Mouse (Mus musculus) intestine, postnatal 0 days (tissue): ENCODE measurements at regions not wholly inside any gene's neighbourhood (a gene's known extent, or its start where the extent isn't known, plus 50 kb on each side); places are given as distances from the start of the nearest gene placed in this dataset.

Experiments
- ATAC-seq: fragments of 200-750 bp; cut with Nextera tagmentation; 2 replicates; pipeline ENCODE4 v1.8.0; 2017; ENCODE audit warnings: mild to moderate bottlenecking, moderate TSS enrichment, moderate library complexity
- H3K27ac ChIP-seq: fragments of 300-500 bp; sonication (generic); 2 replicates; pipeline ENCODE4 v1.5.1; 2014; ENCODE audit warnings: mild to moderate bottlenecking, low read depth, low read length, moderate library complexity
- H3K27me3 ChIP-seq: fragments of 300-500 bp; sonication (generic); replicated peaks from 2 replicates; pipeline ENCODE4 v1.6.1; 2014; ENCODE audit warnings: low read length, mixed read lengths; ENCODE audit not compliant: control insufficient read depth, insufficient read depth
- H3K36me3 ChIP-seq: fragments of 300-500 bp; sonication (generic); 2 replicates; pipeline ENCODE4 v1.6.1; 2014; ENCODE audit warnings: mild to moderate bottlenecking, moderate library complexity; ENCODE audit not compliant: control insufficient read depth, insufficient read depth
- H3K4me1 ChIP-seq: fragments of 300-500 bp; sonication (generic); replicated peaks from 2 replicates; pipeline ENCODE4 v1.6.1; 2014; ENCODE audit warnings: antibody characterized with exemption, low read length, mixed read lengths; ENCODE audit not compliant: control insufficient read depth, insufficient read depth
- H3K4me2 ChIP-seq: fragments of 300-500 bp; sonication (generic); replicated peaks from 2 replicates; pipeline ENCODE4 v1.6.1; 2014; ENCODE audit warnings: low read depth, mild to moderate bottlenecking, moderate library complexity
- H3K4me3 ChIP-seq: fragments of 300-500 bp; sonication (generic); 2 replicates; pipeline ENCODE4 v1.5.1; 2014; ENCODE audit warnings: low read depth, low read length
- H3K9ac ChIP-seq: fragments of 300-500 bp; sonication (generic); 2 replicates; pipeline ENCODE4 v1.6.1; 2014; ENCODE audit warnings: mild to moderate bottlenecking, low read depth, low read length
- H3K9me3 ChIP-seq: fragments of 300-500 bp; sonication (generic); 2 replicates; pipeline ENCODE4 v1.6.1; 2016; ENCODE audit warnings: mixed run types; ENCODE audit not compliant: control insufficient read depth
- CTCF ChIP-seq: sonication (generic); IDR thresholded peaks from 2 replicates; pipeline ENCODE4 v1.5.1; 2016; ENCODE audit warnings: low read depth, mild to moderate bottlenecking, control low read depth, antibody characterized with exemption, moderate library complexity
- WGBS: fragments of 180-500 bp; shearing (Covaris S2); extraction: QIAGEN DNeasy Blood & Tissue Kit; methylation state at CpG from one replicate; pipeline ENCODE4 v1.1.7; 2014; 5-methylcytosine and 5-hydroxymethylcytosine counted together

- peak overlapping the region; percentile 5; the same call in 1 of the 2 replicates for H3K4me3 ChIP-seq
- ATAC-seq: no peak
- no peak for TF ChIP-seq CTCF
- H3K27ac ChIP-seq: no peak overlapping the region
- no peaks in the 10 kb centered on the region for H3K36me3 ChIP-seq
- peaks cover 43% of the 10 kb centered on the region for H3K27me3 ChIP-seq
- WGBS: 9% methylated on average over 13 of the region's 13 CpGs
- no peak overlapping the region for H3K9ac ChIP-seq
- H3K4me2 ChIP-seq: no peak overlapping the region
- H3K9me3 ChIP-seq: no peaks in the 10 kb centered on the region
- no peaks in the 10 kb centered on the region for H3K4me1 ChIP-seq
Observed at GRCm38 (mm10) chr2:172726701-172727100, 177.3 kb downstream of the Tfap2c start.

DNA sequence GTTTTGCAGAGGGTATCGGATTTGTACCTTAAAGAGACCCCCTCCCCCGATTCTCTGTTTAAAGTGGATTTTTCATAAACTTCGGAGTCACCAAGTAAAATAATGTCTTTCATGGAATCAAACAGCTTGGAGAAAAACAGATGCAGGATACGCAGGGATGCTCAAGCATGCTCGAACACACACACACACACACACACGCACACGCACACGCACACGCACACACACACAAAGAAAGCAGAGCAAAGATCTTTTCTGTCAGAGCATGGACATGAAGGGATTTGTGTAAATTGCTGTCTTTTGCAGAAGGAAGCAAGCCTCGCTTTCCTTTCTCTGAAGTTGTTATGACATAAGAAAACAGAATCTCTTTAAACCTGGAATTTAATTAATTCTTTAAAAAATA, 178.2 kb downstream of the Tfap2c start:
- no peak overlapping the region for H3K27ac ChIP-seq
- no peak for ATAC-seq
- H3K4me1 ChIP-seq: no peaks in the 10 kb centered on the region
- 48% methylated on average over 10 of the region's 10 CpGs for WGBS
- H3K4me2 ChIP-seq: no peak overlapping the region
- peaks cover 52% of the 10 kb centered on the region for H3K27me3 ChIP-seq
- no peak for TF ChIP-seq CTCF
- H3K4me3 ChIP-seq: no peak overlapping the region
- H3K9ac ChIP-seq: no peak overlapping the region
- no peaks in the 10 kb centered on the region for H3K9me3 ChIP-seq
- no peaks in the 10 kb centered on the region for H3K36me3 ChIP-seq

DNA sequence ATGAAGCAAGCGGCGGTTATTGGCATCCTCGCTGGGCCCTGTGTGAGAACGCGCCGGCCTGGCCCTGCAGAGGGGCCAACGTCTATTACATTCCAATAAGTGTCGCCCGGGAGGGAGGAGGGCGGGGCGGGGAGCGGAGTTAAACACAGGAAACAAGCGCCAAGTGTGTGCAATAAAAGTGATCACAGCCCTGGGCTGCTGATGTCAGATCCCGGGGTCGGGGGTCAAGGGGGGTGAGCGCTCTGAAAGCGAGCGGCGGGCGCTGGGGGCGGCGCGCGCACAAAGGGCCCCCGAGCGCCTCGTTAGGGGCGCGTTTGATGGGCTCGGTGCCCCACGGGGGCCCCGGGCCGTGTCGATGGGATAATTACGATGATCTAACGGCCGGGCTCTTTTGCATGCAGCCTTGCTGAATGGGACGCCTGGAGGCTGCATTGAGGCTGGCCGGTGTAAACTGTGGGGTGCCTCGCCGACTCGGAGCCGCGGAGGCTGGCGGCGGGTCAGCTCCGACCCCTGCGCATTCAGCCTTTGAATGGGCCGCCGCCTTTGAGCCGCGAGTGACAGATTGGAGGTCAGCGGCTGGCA, 178.9 kb downstream of the Tfap2c start:
- Histone ChIP-seq H3K27me3 (peaks cover 59% of the 10 kb centered on the region), H3K4me3 (peak overlapping the region; percentile 35), H3K36me3 (no peaks in the 10 kb centered on the region), H3K4me1 (no peaks in the 10 kb centered on the region), H3K9me3 (no peaks in the 10 kb centered on the region), H3K9ac (no peak overlapping the region), H3K27ac (no peak overlapping the region), H3K4me2 (peak overlapping the region; percentile 68)
- no peak for TF ChIP-seq CTCF
- whole genome bisulfite sequencing: 2% methylated on average over 52 of the region's 53 CpGs
- ATAC-seq: no peak

GRCm38 (mm10) chr2:172729151-172729550, 179.8 kb downstream of the Tfap2c start:
- TF ChIP-seq CTCF: no peak
- Histone ChIP-seq H3K36me3 (no peaks in the 10 kb centered on the region), H3K4me2 (no peak overlapping the region), H3K27me3 (peaks cover 67% of the 10 kb centered on the region), H3K27ac (no peak overlapping the region), H3K4me3 (no peak overlapping the region), H3K9ac (no peak overlapping the region), H3K4me1 (no peaks in the 10 kb centered on the region), H3K9me3 (no peaks in the 10 kb centered on the region)
- no peak for ATAC-seq
- 76% methylated on average over 4 of the region's 4 CpGs for WGBS

- Histone ChIP-seq H3K9me3 (no peaks in the 10 kb centered on the region), H3K27me3 (peaks cover 73% of the 10 kb centered on the region), H3K4me2 (no peak overlapping the region), H3K4me1 (no peaks in the 10 kb centered on the region), H3K4me3 (no peak overlapping the region), H3K9ac (no peak overlapping the region), H3K36me3 (no peaks in the 10 kb centered on the region), H3K27ac (no peak overlapping the region)
- no peak for ATAC-seq
- 80% methylated on average over 9 of the region's 9 CpGs for WGBS
- TF ChIP-seq CTCF: no peak
Observed at GRCm38 (mm10) chr2:172729741-172730140, 180.3 kb downstream of the Tfap2c start.

GRCm38 (mm10) chr2:172731408-172731807, 182.0 kb downstream of the Tfap2c start:
- Histone ChIP-seq H3K27me3 (peaks cover 83% of the 10 kb centered on the region), H3K36me3 (no peaks in the 10 kb centered on the region), H3K27ac (no peak overlapping the region), H3K4me3 (no peak overlapping the region), H3K4me2 (no peak overlapping the region; the same call in 1 of the 2 replicates), H3K9me3 (no peaks in the 10 kb centered on the region), H3K4me1 (no peaks in the 10 kb centered on the region), H3K9ac (no peak overlapping the region)
- no peak for TF ChIP-seq CTCF
- 1% methylated on average over 18 of the region's 18 CpGs for WGBS
- peak; percentile 46; the same call in 1 of the 2 replicates for ATAC-seq
